ENCODE assay signal across 13 mouse cellular contexts in the genomic region with DNA sequence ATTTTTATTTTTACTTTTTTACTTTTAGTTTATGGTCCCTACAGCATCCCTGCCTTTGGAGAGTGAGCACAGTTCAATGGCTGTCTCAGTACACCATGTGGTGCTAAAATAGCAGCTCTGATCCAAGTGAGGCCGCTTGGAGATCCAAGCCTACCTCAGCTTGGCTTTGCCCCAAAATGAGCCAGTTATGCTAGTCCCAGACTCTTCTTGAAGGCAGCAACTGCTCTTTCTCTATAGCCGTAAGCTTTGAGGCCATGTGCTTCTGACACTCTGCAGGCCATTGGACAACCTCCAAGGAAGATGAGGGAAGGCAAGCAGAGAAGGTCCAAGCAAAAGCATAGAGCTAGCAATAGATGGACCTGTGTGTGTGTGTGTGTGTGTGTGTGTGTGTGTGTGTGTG.
"Had no signal": no experiment of that assay in that cellular context is flagged by ENCODE, and none has a peak within 500 bp of the region (broad histone marks: within the 10 kb centered on the region; RNA-seq: fewer than 3 reads in every experiment).

No protein-coding gene starts in this region.

- H3K27ac ChIP-seq: kidney, postnatal 0 days; limb, embryonic 13.5 days; liver, embryonic 14.5 days; midbrain, embryonic 12.5 days; neural tube, embryonic 13.5 days had no signal

- H3K9me3 ChIP-seq: limb, embryonic 13.5 days; midbrain, embryonic 12.5 days; neural tube, embryonic 13.5 days had no signal

- H3K4me1 ChIP-seq: midbrain, embryonic 12.5 days; neural tube, embryonic 13.5 days had no signal

- H3K4me3 ChIP-seq: limb, embryonic 13.5 days; midbrain, embryonic 12.5 days; neural tube, embryonic 13.5 days had no signal

- DNase-seq: kidney, postnatal 36 days; layer of hippocampus, adult 9-11 months; layer of hippocampus, postnatal 36 days; lung, adult 18-20 months; right cerebral cortex, postnatal 25 days; thymus, adult 2 months; thymus, postnatal 25 days had no signal

- ATAC-seq: midbrain, embryonic 16.5 days had no signal

- H3K4me2 ChIP-seq: limb, embryonic 13.5 days; midbrain, embryonic 12.5 days; neural tube, embryonic 13.5 days had no signal

- H3K36me3 ChIP-seq: limb, embryonic 13.5 days; midbrain, embryonic 12.5 days; neural tube, embryonic 13.5 days had no signal

- H3K27me3 ChIP-seq: limb, embryonic 13.5 days; midbrain, embryonic 12.5 days; neural tube, embryonic 13.5 days had no signal

- H3K9ac ChIP-seq: limb, embryonic 13.5 days; liver, embryonic 14.5 days; midbrain, embryonic 12.5 days; neural tube, embryonic 13.5 days had no signal
